Mouse (Mus musculus) megakaryocyte, adult 5-6 weeks (primary cell): ENCODE data around the gene Tepp. TPM values are rescaled to one million over a fixed set of nuclear protein-coding genes. Genes with fewer than 3 reads are reported as not detected.

ENCODE experiments used
- ATAC-seq: 2 replicates; pipeline ENCODE4 v1.8.0; 2016; ENCODE audit warnings: mild to moderate bottlenecking, inconsistent platforms; ENCODE audit not compliant: poor library complexity, severe bottlenecking
- total RNA-seq, 2 experiments: library from RNA; stranded (forward) in 1 of 2; stranded (reverse) in 1 of 2; fragments of 153-499, 151-499 nt in 1 of 2; fragments of 221-1000, 200-1000 nt in 1 of 2; gene quantifications; 2 replicates each; pipeline versions ENCODE4 v1.2.3 to v1.2.4; 2015 to 2017

Tepp gene
- total RNA-seq, 2 experiments from 2014 or later, result not detected

- no peak for ATAC-seq
Observed at GRCm38 (mm10) chr8:95361016-95361341, 50.6 kb downstream of the Tepp start.

- no peak for ATAC-seq
Observed at GRCm38 (mm10) chr8:95362272-95362671, 51.9 kb downstream of the Tepp start.

- ATAC-seq, result no peak
Observed at GRCm38 (mm10) chr8:95363849-95364248, 53.5 kb downstream of the Tepp start.

GRCm38 (mm10) chr8:95369581-95370326 is 59.4 kb downstream of the Tepp start:
- ATAC-seq, result no peak

GRCm38 (mm10) chr8:95373389-95374002 is 63.1 kb downstream of the Tepp start:
- no peak for ATAC-seq

GRCm38 (mm10) chr8:95374429-95374828 is 64.1 kb downstream of the Tepp start:
- ATAC-seq, result no peak

- ATAC-seq, result no peak
Observed at GRCm38 (mm10) chr8:95375374-95375930, 65.1 kb downstream of the Tepp start.

Other genes starting within 250 kb of the Tepp start
- 3.7 and 6.7 TPM in 2 replicates for gene Katnb1, start 229.4 kb upstream of the Tepp start, total RNA-seq (2015)
- gene Katnb1, start 229.4 kb upstream of the Tepp start, total RNA-seq (2017), result 15.6 and 21.8 TPM in 2 replicates
- gene Kifc3, start 107.8 kb upstream of the Tepp start, total RNA-seq (2015), result 2.3 and 5.2 TPM in 2 replicates
- gene Kifc3, start 107.8 kb upstream of the Tepp start, total RNA-seq (2017), result 5.4 and 15.1 TPM in 2 replicates
- gene Cngb1, start 4.0 kb upstream of the Tepp start, total RNA-seq (2015), result 0.96 TPM in 1 of 2 replicates, not detected in the other
- gene Cngb1, start 4.0 kb upstream of the Tepp start, total RNA-seq (2017), result 0.20 TPM in 1 of 2 replicates, not detected in the other
- 5.6 and 6.7 TPM in 2 replicates for gene Zfp319, start 21.4 kb downstream of the Tepp start, total RNA-seq (2015)
- 3.7 and 4.2 TPM in 2 replicates for gene Zfp319, start 21.4 kb downstream of the Tepp start, total RNA-seq (2017)
- gene Usb1, start 21.7 kb downstream of the Tepp start, total RNA-seq (2015), result 28.2 and 32.4 TPM in 2 replicates
- 29.0 and 29.5 TPM in 2 replicates for gene Usb1, start 21.7 kb downstream of the Tepp start, total RNA-seq (2017)
- not detected in 2 replicates for gene Mmp15, start 41.7 kb downstream of the Tepp start, total RNA-seq (2015)
- gene Mmp15, start 41.7 kb downstream of the Tepp start, total RNA-seq (2017), result not detected in 2 replicates
- 45.0 and 53.8 TPM in 2 replicates for gene Cfap20, start 124.3 kb downstream of the Tepp start, total RNA-seq (2015)
- 28.4 and 34.7 TPM in 2 replicates for gene Cfap20, start 124.3 kb downstream of the Tepp start, total RNA-seq (2017)
- gene Csnk2a2, start 179.5 kb downstream of the Tepp start, total RNA-seq (2015), result 83.3 and 88.4 TPM in 2 replicates
- gene Csnk2a2, start 179.5 kb downstream of the Tepp start, total RNA-seq (2017), result 20.0 and 25.7 TPM in 2 replicates
- not detected in 2 replicates for gene Ccdc113, start 223.5 kb downstream of the Tepp start, total RNA-seq (2015)
- not detected in 2 replicates for gene Ccdc113, start 223.5 kb downstream of the Tepp start, total RNA-seq (2017)